Mouse (Mus musculus): ENCODE measurements around the gene H2-K1. TPM values are rescaled to one million over a fixed set of nuclear protein-coding genes. Genes with fewer than 3 reads are reported as not detected.
A peak's percentile ranks its signal among the peaks of the same experiment; 100 is the strongest.
"Not testable (repeated sequence)": the region's sequence is repeated elsewhere in the genome, so short reads cannot be mapped to it uniquely, and the experiment has no call there.

H2-K1 gene
- total RNA-seq, 2 experiments from 2014 or later = 38.9 to 46.7 TPM

- peak; percentile 18 for DNase-seq
Measured at GRCm38 (mm10) chr17:34026917-34027655, 26.9 kb upstream of the H2-K1 start.

DNA sequence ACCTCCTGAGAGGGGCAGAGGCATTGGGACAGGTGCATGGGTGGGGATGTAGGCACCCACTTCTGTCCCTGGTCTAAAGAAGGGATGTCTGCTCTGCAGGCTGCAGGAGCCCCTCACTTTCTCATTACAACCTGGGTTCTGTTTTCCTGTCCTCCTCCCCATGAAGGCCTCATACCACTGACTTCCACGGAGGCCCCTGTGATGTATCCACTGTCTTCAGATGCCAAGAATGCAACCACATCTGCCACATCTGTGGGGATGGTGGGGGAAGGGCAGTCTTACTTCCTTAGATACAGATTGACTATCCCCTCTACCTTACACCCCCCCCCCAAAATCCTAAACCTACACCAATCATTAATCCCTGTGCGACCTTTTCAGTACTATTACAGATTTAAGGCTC, 26.1 kb upstream of the H2-K1 start:
- DNase-seq = no peak

GRCm38 (mm10) chr17:34025756-34026151, 25.6 kb upstream of the H2-K1 start:
- DNase-seq = peak; percentile 11

DNA sequence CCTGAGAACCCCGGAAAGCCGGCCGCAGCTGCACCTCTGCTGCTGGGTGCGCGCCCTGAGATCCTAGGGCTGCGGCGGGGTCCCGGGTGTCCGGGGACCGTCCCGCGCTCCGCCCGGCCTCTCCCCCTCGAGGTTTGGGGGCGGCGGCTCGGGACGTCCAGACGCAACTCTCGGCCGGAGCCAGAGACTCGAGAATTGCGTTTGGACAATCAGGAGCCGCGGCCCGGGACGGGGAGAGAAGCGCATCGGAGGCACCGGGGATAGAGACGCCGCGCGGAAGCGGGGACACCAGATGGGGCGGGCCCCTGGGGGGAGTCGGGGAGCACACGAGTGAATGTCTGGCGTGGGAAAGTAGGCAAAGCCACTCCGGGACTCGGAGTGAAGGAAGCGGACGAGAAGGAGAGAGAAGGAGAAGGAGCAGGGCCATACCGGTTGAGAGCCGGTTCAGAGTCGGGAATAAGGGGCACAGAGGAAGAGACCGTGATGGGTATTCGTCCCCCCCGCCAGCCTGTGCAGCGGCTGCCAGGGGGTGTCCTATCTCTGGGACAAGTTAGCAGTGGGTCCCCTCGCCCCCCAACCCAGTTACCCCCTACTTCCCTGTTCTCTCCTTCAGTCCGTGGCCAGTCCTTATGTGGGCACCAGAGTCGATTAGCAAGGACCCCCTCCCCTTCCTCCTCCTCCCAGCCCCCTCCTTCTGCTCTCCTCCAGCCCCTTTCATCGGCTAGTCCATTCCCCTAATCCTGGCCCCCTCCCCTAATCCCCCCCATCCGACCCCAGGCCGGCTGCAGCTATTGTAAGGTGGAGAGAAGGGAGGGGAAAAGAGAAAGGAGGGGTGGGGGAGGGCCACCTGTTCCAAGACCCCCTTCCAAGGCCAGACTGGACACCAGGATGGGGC, 25.0 kb upstream of the H2-K1 start:
- DNase-seq = peak; percentile 67

DNA sequence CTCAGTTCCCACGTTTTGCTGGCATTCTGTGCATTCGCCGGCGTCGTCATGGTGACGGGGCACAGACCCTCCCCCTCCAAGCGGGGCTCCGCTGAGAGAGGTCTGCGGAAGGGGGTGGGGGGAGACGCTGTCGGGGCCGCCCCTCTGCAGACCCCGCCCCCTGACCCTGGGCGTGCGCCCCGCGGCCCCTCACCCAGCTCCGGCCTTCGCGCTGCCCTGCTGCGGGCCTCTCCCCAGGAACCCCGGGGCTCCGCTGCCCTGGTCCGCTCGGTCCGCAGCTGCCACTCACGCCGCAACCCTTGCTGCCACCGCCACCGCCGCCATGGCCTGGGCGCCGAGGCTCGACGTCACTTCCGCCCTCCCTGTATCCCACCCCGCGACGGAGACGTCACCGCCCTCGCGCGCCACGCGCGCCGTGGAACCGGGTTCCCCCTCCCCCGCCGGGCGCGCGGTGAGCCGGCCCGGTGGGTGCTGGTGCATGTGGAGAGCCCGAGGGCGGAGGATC, 24.2 kb upstream of the H2-K1 start, which contains the start of gene Ring1:
TSS of gene Ring1 (minus strand) at position 364 of the 505 bp plus-strand sequence.
- peak; percentile 87 for DNase-seq

DNA sequence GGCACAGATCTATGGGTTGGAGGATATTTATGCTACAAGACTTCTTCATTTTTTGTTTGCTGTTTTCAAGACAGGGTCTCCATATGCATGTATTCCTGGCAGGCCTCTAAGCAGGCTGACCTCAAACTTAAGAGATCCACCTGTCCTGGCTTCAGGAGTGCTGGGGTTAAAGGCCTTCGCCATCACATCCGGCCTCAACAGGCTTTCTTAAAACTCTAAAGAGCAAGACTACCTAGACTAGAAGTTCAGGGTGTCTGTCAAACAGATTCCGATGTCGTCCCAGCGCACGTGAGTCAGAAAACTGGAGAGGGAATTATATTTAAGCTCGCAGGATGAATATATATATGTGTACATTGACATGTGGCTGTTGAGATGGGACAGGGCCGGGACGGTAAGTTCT, 23.5 kb upstream of the H2-K1 start:
- DNase-seq = no peak

GRCm38 (mm10) chr17:34022987-34023386, 22.8 kb upstream of the H2-K1 start:
- DNase-seq = peak; percentile 8

DNA sequence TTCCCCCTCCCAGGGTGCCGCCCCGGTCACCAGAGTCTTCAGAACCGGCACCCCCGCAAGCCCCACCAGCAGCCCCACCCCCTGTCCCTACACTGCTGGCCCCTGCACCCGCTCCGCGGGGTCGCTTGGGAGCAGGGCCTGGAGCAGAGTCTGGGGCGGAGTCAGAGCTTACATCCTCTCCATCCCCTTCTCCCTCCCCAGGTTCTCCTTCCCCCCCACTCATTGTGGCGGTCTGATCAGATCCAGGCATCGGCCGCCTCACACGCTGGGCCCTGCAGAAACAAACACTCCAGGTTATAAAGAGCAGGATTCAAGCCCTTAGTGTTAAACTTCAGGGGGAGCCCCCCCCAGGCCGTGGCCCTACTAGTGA, 22.3 kb upstream of the H2-K1 start:
- no peak for DNase-seq

GRCm38 (mm10) chr17:34021539-34022413, 21.6 kb upstream of the H2-K1 start:
- DNase-seq = peak; percentile 13

GRCm38 (mm10) chr17:34013436-34013835, 13.3 kb upstream of the H2-K1 start:
- no peak for DNase-seq

DNA sequence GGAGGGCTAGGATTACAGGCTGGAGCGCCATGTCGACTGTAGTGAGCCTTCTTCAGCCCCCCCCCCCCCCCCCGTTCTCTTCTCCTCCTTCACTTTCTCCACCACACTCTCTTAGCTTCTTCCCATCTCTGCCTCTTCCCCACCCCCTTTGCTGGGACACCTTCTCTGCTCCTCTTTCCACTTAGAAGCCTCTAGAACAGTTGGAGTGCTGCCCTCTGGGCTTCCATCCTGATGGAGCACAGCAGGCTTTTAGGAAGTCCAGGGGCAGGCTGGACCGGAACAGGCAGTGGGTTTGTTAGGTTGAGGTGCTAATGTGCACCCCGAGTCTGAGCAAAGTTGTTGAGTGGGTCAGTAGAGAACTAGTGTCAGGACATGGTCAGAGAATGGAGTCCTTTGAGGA, 10.0 kb upstream of the H2-K1 start:
- DNase-seq = no peak

GRCm38 (mm10) chr17:34006570-34006969, 6.4 kb upstream of the H2-K1 start:
- DNase-seq = no peak

GRCm38 (mm10) chr17:34003426-34003825, 3.3 kb upstream of the H2-K1 start:
- DNase-seq = no peak

DNA sequence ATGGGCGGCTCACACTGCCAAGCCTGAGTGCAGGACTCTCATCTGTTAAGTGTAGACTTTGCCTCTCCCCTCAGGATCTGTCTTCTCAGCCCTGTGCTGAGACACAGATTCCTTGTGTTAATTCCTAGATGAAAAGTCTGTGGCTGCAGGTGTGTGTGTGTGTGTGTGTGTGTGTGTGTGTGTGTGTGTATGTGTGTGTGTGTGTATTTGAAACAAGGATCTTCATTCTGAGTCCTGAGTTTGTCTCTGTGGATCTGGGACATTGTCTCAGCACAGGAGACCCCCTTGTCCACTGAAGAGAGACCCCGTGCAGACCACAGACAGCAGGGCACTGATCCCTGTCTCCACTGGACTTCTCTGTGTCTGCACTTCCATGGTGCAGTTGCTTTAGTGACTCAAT, 649 bp upstream of the H2-K1 start:
- DNase-seq = not testable (repeated sequence)

DNA sequence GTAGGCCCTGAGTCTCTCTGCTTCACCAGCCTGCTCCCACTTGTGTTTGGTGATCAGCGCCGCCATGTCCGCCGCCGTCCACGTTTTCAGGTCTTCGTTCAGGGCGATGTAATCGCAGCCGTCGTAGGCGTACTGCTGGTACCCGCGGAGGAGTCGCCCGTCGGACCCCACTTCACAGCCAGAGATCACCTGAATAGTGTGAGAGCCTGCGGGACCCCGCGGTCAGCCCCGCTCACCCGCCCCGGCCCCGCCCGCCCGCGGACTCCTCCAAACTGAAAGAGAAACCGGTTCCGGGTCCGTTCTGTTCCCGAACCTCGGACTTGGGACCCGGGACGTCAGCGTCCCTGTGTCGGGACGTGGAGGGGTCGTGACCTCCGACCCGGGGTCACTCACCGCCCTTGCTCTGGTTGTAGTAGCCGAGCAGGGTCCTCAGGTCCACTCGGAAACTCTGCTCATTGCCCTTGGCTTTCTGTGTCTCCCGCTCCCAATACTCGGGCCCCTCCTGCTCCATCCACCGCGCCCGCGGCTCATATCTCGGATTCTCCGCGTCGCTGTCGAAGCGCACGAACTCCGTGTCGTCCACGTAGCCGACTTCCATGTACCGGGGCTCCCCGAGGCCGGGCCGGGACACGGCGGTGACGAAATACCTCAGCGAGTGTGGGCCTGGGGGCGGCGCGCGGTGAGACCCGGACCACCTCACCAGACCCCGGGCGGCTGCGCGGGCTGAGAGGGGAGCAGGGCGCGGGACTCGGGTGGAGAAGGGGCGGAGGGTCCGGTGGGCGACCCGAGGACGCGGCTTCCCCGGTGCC, 602 bp downstream of the H2-K1 start:
- peak; percentile 42 for DNase-seq

- DNase-seq = not testable (repeated sequence)
Measured at GRCm38 (mm10) chr17:33998697-33999096, 1.4 kb downstream of the H2-K1 start.

DNA sequence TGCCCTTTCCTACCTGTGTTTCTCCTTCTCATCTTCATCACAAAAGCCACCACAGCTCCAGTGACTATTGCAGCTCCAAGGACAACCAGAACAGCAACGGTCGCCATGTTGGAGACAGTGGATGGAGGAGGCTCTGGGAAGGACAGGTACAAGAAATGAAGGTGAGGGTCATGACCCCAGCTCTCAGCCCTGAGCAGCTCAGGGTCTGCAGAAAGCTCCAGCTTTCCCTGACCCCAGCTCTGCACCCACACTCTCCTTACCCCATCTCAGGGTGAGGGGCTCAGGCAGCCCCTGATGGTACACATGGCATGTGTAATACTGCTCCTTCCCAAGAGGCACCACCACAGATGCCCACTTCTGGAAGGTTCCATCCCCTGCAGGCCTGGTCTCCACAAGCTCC, 3.1 kb downstream of the H2-K1 start:
- DNase-seq = not testable (repeated sequence)

DNA sequence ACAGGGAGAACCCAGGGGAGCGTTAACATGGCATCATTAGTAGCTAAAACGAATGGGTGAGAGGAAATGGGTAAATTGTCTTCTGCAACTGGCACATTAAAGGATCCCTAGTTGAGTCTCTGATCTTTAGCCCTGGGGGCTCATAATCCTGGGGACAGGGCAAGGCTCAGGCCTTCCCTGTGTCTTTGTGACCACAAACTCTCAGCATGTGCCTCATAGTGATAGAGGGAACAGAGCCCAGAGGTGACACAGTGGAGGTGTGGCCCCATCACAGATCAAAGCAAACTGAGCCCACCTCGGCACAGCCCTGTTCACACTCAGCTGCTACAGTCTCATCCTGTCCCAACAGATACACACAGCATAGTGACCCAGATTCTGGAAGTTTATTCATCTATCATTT, 4.5 kb downstream of the H2-K1 start:
- DNase-seq = no peak

DNA sequence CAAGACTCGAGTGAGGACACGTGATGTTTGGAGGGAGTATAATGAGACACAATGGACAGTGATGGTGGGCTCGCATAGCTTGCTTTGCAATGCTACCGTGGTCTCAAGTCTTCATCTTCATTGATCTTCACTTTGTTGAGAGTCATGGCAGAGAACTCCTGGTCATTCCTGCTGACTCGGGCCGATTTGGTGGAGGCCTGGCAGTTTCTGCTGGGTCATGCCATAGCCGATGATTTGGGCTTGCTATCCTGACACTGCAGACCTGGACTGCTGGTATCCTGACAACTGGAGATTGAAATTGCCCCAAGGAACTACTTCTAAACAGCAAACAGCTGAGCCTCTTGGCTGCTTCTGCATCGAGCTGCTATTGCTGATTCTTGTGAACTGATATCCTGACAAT, 5.2 kb downstream of the H2-K1 start:
- DNase-seq = no peak

- DNase-seq = peak; percentile 61
Measured at GRCm38 (mm10) chr17:33991788-33992664, 8.1 kb downstream of the H2-K1 start.

Data from gastrocnemius, postnatal 10 days (tissue).